In the genomic region with DNA sequence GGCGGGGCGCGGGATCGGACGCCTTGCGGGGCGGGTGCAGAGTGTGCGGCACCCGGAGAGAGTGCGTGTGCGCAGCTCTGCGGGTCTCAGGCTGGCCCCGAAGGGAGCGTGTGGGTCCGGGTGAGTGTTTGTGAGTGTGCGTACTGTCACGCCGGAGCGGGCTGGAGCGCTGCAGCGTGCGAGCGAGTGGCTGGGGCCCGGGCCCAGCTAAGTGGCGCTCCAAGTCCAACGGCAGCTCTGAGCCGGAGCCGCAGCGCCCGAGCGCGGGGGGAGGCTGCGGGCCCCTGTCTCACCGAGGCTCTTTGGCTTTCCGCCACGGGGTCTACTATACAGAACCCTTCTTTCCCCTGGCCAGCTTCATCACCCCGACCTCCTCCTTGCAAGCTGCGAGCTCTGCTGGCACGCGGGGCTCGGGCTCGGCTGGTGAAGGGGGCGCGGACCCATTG, we compare ENCODE assay signal across 7 mouse cellular contexts. TPM values are rescaled to one million over a fixed set of nuclear protein-coding genes. Genes with fewer than 3 reads are reported as not detected.
DNase-seq lines count a peak whose midpoint lies in the region; ATAC-seq and TF ChIP-seq lines count a peak whose summit lies in the region.

No protein-coding gene starts in this region.

- peak overlapping the region; percentile 54 for H3K9ac ChIP-seq in lung, embryonic 14.5 days
- H3K9ac ChIP-seq in embryonic facial prominence, embryonic 13.5 days, result peak overlapping the region; percentile 76
- peak overlapping the region; percentile 48 for H3K9ac ChIP-seq in intestine, embryonic 14.5 days (ENCODE audit: low read length)

- H3K27me3 ChIP-seq in lung, embryonic 14.5 days (ENCODE audit: insufficient read depth, low read length), result peaks cover 36% of the 10 kb centered on the region
- peaks cover 76% of the 10 kb centered on the region for H3K27me3 ChIP-seq in embryonic facial prominence, embryonic 13.5 days
- peaks cover 55% of the 10 kb centered on the region for H3K27me3 ChIP-seq in intestine, embryonic 14.5 days (replicated peaks; ENCODE audit: control insufficient read depth, insufficient read depth, low read length)

- peak overlapping the region; percentile 67 for H3K4me3 ChIP-seq in lung, embryonic 14.5 days (ENCODE audit: low read depth, low read length)
- H3K4me3 ChIP-seq in embryonic facial prominence, embryonic 13.5 days, result peak overlapping the region; percentile 69
- H3K4me3 ChIP-seq in intestine, embryonic 14.5 days (ENCODE audit: low read depth, low read length), result peak overlapping the region; percentile 66

- TF ChIP-seq CTCF in lung, embryonic 14.5 days (IDR thresholded peaks at IDR 0.05; ENCODE audit: low read depth), result no peak

- H3K27ac ChIP-seq in lung, embryonic 14.5 days (ENCODE audit: low read depth), result no peak overlapping the region
- H3K27ac ChIP-seq in embryonic facial prominence, embryonic 13.5 days, result no peak overlapping the region; the same call in 1 of the 2 replicates
- no peak overlapping the region for H3K27ac ChIP-seq in intestine, embryonic 14.5 days (ENCODE audit: low read depth)

- H3K9me3 ChIP-seq in lung, embryonic 14.5 days (ENCODE audit: low read depth, low read length), result no peaks in the 10 kb centered on the region
- no peaks in the 10 kb centered on the region for H3K9me3 ChIP-seq in embryonic facial prominence, embryonic 13.5 days
- H3K9me3 ChIP-seq in intestine, embryonic 14.5 days (ENCODE audit: control insufficient read depth, low read length), result no peaks in the 10 kb centered on the region

- H3K4me1 ChIP-seq in lung, embryonic 14.5 days (ENCODE audit: insufficient read depth), result no peaks in the 10 kb centered on the region
- H3K4me1 ChIP-seq in embryonic facial prominence, embryonic 13.5 days, result peaks cover 24% of the 10 kb centered on the region
- 0 out of 2 replicates have a peak, but pooled peaks cover 8% of the 10 kb centered on the region for H3K4me1 ChIP-seq in intestine, embryonic 14.5 days (replicated peaks; ENCODE audit: control insufficient read depth, insufficient read depth, low read length)

- WGBS in lung, embryonic 14.5 days, result under 1% methylated on average over 44 of the region's 44 CpGs
- WGBS in embryonic facial prominence, embryonic 13.5 days, result 1% methylated on average over 44 of the region's 44 CpGs
- under 1% methylated on average over 40 of the region's 44 CpGs for WGBS in intestine, embryonic 14.5 days

- peak; percentile 54 for DNase-seq in lung, embryonic 14.5 days
- no peak for DNase-seq in lung, postnatal 36 days
- DNase-seq in adrenal gland, postnatal 25 days, result peak; percentile 47
- peak; percentile 77 for DNase-seq in intestine, embryonic 14.5 days (ENCODE audit: low spot score)
- peak; percentile 37 for DNase-seq in lung, postnatal 14 days
- DNase-seq in thymus, postnatal 4 days, result peak; percentile 72

- H3K36me3 ChIP-seq in lung, embryonic 14.5 days (ENCODE audit: insufficient read depth), result no peaks in the 10 kb centered on the region
- H3K36me3 ChIP-seq in embryonic facial prominence, embryonic 13.5 days, result no peaks in the 10 kb centered on the region
- H3K36me3 ChIP-seq in intestine, embryonic 14.5 days (ENCODE audit: control insufficient read depth, insufficient read depth, low read length), result no peaks in the 10 kb centered on the region

- peak overlapping the region; percentile 99 for H3K4me2 ChIP-seq in lung, embryonic 14.5 days
- H3K4me2 ChIP-seq in embryonic facial prominence, embryonic 13.5 days, result peak overlapping the region; percentile 98
- peak overlapping the region; percentile 98 for H3K4me2 ChIP-seq in intestine, embryonic 14.5 days (ENCODE audit: low read length)

- peak; percentile 76 for ATAC-seq in lung, embryonic 14.5 days (ENCODE audit: insufficient read depth)
- ATAC-seq in embryonic facial prominence, embryonic 13.5 days (ENCODE audit: insufficient number of reproducible peaks, insufficient read depth, low FRiP score, low TSS enrichment, low read depth), result 0 out of 2 replicates have a peak, but pooled peaks have one; percentile 7
- ATAC-seq in intestine, embryonic 14.5 days (replicated peaks; ENCODE audit: low FRiP score, low TSS enrichment, low read depth), result peak; percentile 63

RNA-seq across cellular contexts. Expression of gene Sema7a, which starts 0.5 kb away (rescaled TPM):
- polyA plus RNA-seq in lung, embryonic 14.5 days (2014; fragmentation: Nextera tagmentation; extraction: Ambion mirVana), result 1.0 TPM in 2 replicates
- total RNA-seq in adrenal gland, postnatal 25 days (2021), result 8.6 and 8.8 TPM in 2 replicates
- polyA plus RNA-seq in embryonic facial prominence, embryonic 13.5 days (2015; fragmentation: Nextera tagmentation; extraction: Ambion mirVana), result 0.55 and 1.0 TPM in 2 replicates
- polyA plus RNA-seq in intestine, embryonic 14.5 days (2014; fragmentation: Nextera tagmentation; extraction: Ambion mirVana), result 0.34 and 0.38 TPM in 2 replicates

RNA-seq across cellular contexts. Expression of gene Ubl7, which starts 29.6 kb away (rescaled TPM):
- polyA plus RNA-seq in lung, embryonic 14.5 days (2014; fragmentation: Nextera tagmentation; extraction: Ambion mirVana), result 101 and 107 TPM in 2 replicates
- total RNA-seq in adrenal gland, postnatal 25 days (2021), result 82.7 and 89.0 TPM in 2 replicates
- polyA plus RNA-seq in embryonic facial prominence, embryonic 13.5 days (2015; fragmentation: Nextera tagmentation; extraction: Ambion mirVana), result 111 and 120 TPM in 2 replicates
- 91.4 and 96.8 TPM in 2 replicates for polyA plus RNA-seq in intestine, embryonic 14.5 days (2014; fragmentation: Nextera tagmentation; extraction: Ambion mirVana)

Comparison
In these comparisons a context has a peak if more than half of its experiments do, and no peak if none do; other contexts are left out.
1. ATAC-seq: peak in every context shown above with its lines; median percentile 76 in lung, embryonic 14.5 days; 63 in intestine, embryonic 14.5 days; 7 in embryonic facial prominence, embryonic 13.5 days.